In the genomic region with DNA sequence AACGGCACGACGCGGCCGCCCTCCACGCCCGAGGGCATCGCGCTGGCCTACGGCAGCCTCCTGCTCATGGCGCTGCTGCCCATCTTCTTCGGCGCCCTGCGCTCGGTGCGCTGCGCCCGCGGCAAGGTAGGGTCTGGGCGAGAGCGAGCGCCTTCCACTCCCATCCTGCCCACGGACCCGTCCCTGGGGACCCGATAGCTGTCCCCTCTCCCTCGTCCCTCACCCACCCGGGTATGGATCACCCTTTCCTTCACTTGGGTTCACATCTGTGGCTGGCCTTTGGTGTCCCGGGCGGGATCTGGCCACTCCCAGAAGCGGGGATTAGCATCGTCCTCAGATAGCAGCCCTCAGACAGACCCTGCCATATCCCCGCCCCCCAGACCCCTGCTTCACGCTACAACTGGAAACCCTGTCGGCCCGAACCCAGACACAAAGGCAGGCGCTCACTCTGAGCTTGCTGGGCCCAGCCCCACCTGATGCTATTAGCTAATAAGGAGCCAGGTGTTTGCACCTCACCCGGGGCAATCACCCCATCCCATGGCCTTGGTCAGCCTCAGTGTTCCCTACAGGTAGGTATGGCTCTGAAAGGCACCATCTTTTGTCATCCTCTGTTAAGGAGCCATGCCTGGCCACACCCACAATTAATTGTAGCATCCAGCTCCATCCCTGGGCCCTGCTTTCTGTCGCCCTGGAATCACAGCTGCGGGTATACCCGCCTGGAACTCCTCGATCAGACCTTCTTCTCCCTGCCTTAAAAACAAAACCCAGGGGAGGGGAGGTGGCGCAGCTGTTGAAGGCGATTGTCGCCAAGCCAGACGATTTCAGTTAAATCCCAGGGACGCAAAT, we compare ENCODE assay signal across 8 mouse cellular contexts. TPM values are rescaled to one million over a fixed set of nuclear protein-coding genes. Genes with fewer than 3 reads are reported as not detected.
A peak's percentile ranks its signal among the peaks of the same experiment; 100 is the strongest.
DNase-seq lines count a peak whose midpoint lies in the region; ATAC-seq and TF ChIP-seq lines count a peak whose summit lies in the region.

No protein-coding gene starts in this region.

- TF ChIP-seq CTCF in cortical plate, adult 2 months (IDR thresholded peaks at IDR 0.05; ENCODE audit: extremely low read depth, insufficient read depth, low read length): no peak
- TF ChIP-seq CTCF in small intestine, adult 2 months (IDR thresholded peaks at IDR 0.05; ENCODE audit: extremely low read depth, insufficient read length, insufficient replicate concordance, low read depth, low read length): no peak

- TF ChIP-seq POLR2A in cortical plate, adult 2 months (IDR thresholded peaks at IDR 0.05; ENCODE audit: extremely low read depth, insufficient read depth, low read length): no peak
- no peak for TF ChIP-seq POLR2A in small intestine, adult 2 months (IDR thresholded peaks at IDR 0.05; ENCODE audit: low read depth, low read length)

- peak overlapping the region; percentile 97 for H3K9ac ChIP-seq in heart, embryonic 14.5 days (ENCODE audit: low read length)
- H3K9ac ChIP-seq in liver, embryonic 12.5 days: peak overlapping the region; percentile 84

- no peaks in the 10 kb centered on the region for H3K9me3 ChIP-seq in heart, embryonic 10.5 days
- no peaks in the 10 kb centered on the region for H3K9me3 ChIP-seq in heart, embryonic 14.5 days (ENCODE audit: control insufficient read depth, low read length)
- no peaks in the 10 kb centered on the region for H3K9me3 ChIP-seq in liver, embryonic 12.5 days (replicated peaks)

- peaks cover 21% of the 10 kb centered on the region for H3K36me3 ChIP-seq in heart, embryonic 10.5 days
- peaks cover 25% of the 10 kb centered on the region for H3K36me3 ChIP-seq in heart, embryonic 14.5 days (ENCODE audit: control insufficient read depth, insufficient read depth, low read length)
- peaks cover 25% of the 10 kb centered on the region for H3K36me3 ChIP-seq in liver, embryonic 12.5 days
- H3K36me3 ChIP-seq in small intestine, adult 2 months (ENCODE audit: control insufficient read depth, insufficient read depth, low read length): no peaks in the 10 kb centered on the region; the same call in 1 of the 2 replicates

- peak overlapping the region; percentile 89 for H3K4me2 ChIP-seq in heart, embryonic 14.5 days (ENCODE audit: low read length)
- peak overlapping the region; percentile 96 for H3K4me2 ChIP-seq in liver, embryonic 12.5 days

- ATAC-seq in CD4-positive, CD25-positive, alpha-beta regulatory T cell, adult 4 months: peak; percentile 27
- peak; percentile 43; the same call in 1 of the 2 replicates for ATAC-seq in heart, embryonic 14.5 days (ENCODE audit: insufficient number of reproducible peaks, insufficient read depth, low FRiP score, low read depth)
- ATAC-seq in liver, embryonic 12.5 days: peak; percentile 66

- peaks cover 39% of the 10 kb centered on the region for H3K4me1 ChIP-seq in heart, embryonic 10.5 days
- peaks cover 9% of the 10 kb centered on the region for H3K4me1 ChIP-seq in cortical plate, adult 2 months (ENCODE audit: control insufficient read depth, insufficient read depth, low read length)
- peaks cover 15 to 35% of the 10 kb centered on the region in 2 experiments for H3K4me1 ChIP-seq in heart, embryonic 14.5 days (ENCODE audit: control insufficient read depth in 2 of 2, insufficient read depth in 2 of 2, low read length in 2 of 2)
- peaks cover 42% of the 10 kb centered on the region for H3K4me1 ChIP-seq in liver, embryonic 12.5 days
- H3K4me1 ChIP-seq in small intestine, adult 2 months (ENCODE audit: control insufficient read depth, insufficient read depth, insufficient read length, low read length): peaks cover 17% of the 10 kb centered on the region; the same call in 1 of the 2 replicates

- no peaks in the 10 kb centered on the region; the same call in 1 of the 2 replicates for H3K27me3 ChIP-seq in heart, embryonic 10.5 days (ENCODE audit: insufficient read depth, poor library complexity, severe bottlenecking)
- H3K27me3 ChIP-seq in heart, embryonic 14.5 days (ENCODE audit: control insufficient read depth, insufficient read depth, low read length): no peaks in the 10 kb centered on the region
- 0 out of 2 replicates have a peak, but pooled peaks cover 3% of the 10 kb centered on the region for H3K27me3 ChIP-seq in liver, embryonic 12.5 days (replicated peaks)
- no peaks in the 10 kb centered on the region for H3K27me3 ChIP-seq in small intestine, adult 2 months (ENCODE audit: control insufficient read depth, insufficient read depth, low read length)

- H3K27ac ChIP-seq in heart, embryonic 10.5 days: peak overlapping the region; percentile 96
- H3K27ac ChIP-seq in cortical plate, adult 2 months (ENCODE audit: insufficient read depth, low read length): peak overlapping the region; percentile 81; the same call in 1 of the 2 replicates
- H3K27ac ChIP-seq in heart, embryonic 14.5 days (replicated peaks in 1 of 2; ENCODE audit: control insufficient read depth in 1 of 2, insufficient read depth in 1 of 2, low read depth in 2 of 2, low read length in 2 of 2): peak overlapping the region; percentile 88 to 92
- peak overlapping the region; percentile 83 for H3K27ac ChIP-seq in liver, embryonic 12.5 days
- peak overlapping the region; percentile 60 for H3K27ac ChIP-seq in small intestine, adult 2 months (ENCODE audit: insufficient read depth, low read depth, low read length)

- DNase-seq in heart, embryonic 10.5 days (ENCODE audit: low spot score): peak; percentile 84
- DNase-seq in heart, adult 8-10 months (ENCODE audit: low spot score): no peak
- no peak for DNase-seq in left cerebral cortex, adult 11 months (ENCODE audit: low spot score)

- H3K4me3 ChIP-seq in heart, embryonic 10.5 days: peak overlapping the region; percentile 99
- H3K4me3 ChIP-seq in cortical plate, adult 2 months (ENCODE audit: insufficient read depth, low read length): peak overlapping the region; percentile 72
- peak overlapping the region; percentile 84 to 99 for H3K4me3 ChIP-seq in heart, embryonic 14.5 days (ENCODE audit: control insufficient read depth in 1 of 2, insufficient read depth in 1 of 2, low read depth in 1 of 2, low read length in 2 of 2)
- H3K4me3 ChIP-seq in liver, embryonic 12.5 days: peak overlapping the region; percentile 77
- H3K4me3 ChIP-seq in small intestine, adult 2 months (ENCODE audit: low read depth, low read length): peak overlapping the region; percentile 86

- WGBS in heart, embryonic 10.5 days: 1% methylated on average over 46 of the region's 46 CpGs
- 1% methylated on average over 46 of the region's 46 CpGs for WGBS in heart, embryonic 14.5 days
- under 1% methylated on average over 46 of the region's 46 CpGs for WGBS in liver, embryonic 12.5 days (ENCODE audit: insufficient replicate concordance)
- 3% methylated on average over 46 of the region's 46 CpGs for WGBS in small intestine, adult 2 months

RNA-seq across cellular contexts. Expression of a gene that starts 0.6 kb away (rescaled TPM):
- polyA plus RNA-seq in heart, embryonic 10.5 days (2016; fragmentation: Nextera tagmentation; extraction: Ambion mirVana): 84.1 and 103 TPM in 2 replicates
- total RNA-seq in heart, adult 8-10 months (2022): 10 to 100 TPM; 34.4 to 36.3 (median 35.1) TPM
- polyA plus RNA-seq in CD4-positive, CD25-positive, alpha-beta regulatory T cell, adult 4 months (2017; shearing (Covaris generic)): 10 to 100 TPM; 76.1 to 76.2 TPM
- polyA plus RNA-seq in cortical plate, adult 2 months (2012; rRNA removed): 65.9 and 68.4 TPM in 2 replicates
- polyA plus RNA-seq in heart, embryonic 14.5 days (2014; fragmentation: Nextera tagmentation; extraction: Ambion mirVana): 70.6 and 74.6 TPM in 2 replicates
- 57.5 and 59.1 TPM in 2 replicates for polyA plus RNA-seq in liver, embryonic 12.5 days (2016; fragmentation: Nextera tagmentation; extraction: Ambion mirVana)
- 152 and 199 TPM in 2 replicates for polyA plus RNA-seq in small intestine, adult 2 months (2012; rRNA removed)

RNA-seq across cellular contexts. Expression of a gene that starts 17.0 kb away (rescaled TPM):
- polyA plus RNA-seq in heart, embryonic 10.5 days (2016; fragmentation: Nextera tagmentation; extraction: Ambion mirVana): 28.0 and 33.2 TPM in 2 replicates
- total RNA-seq in heart, adult 8-10 months (2022): 10 to 100 TPM; 15.0 to 19.6 (median 16.6) TPM
- polyA plus RNA-seq in CD4-positive, CD25-positive, alpha-beta regulatory T cell, adult 4 months (2017; shearing (Covaris generic)): 1 to 10 TPM; 3.7 to 3.9 TPM
- 20.0 and 21.5 TPM in 2 replicates for polyA plus RNA-seq in cortical plate, adult 2 months (2012; rRNA removed)
- polyA plus RNA-seq in heart, embryonic 14.5 days (2014; fragmentation: Nextera tagmentation; extraction: Ambion mirVana): 20.8 and 25.6 TPM in 2 replicates
- 26.4 and 27.2 TPM in 2 replicates for polyA plus RNA-seq in liver, embryonic 12.5 days (2016; fragmentation: Nextera tagmentation; extraction: Ambion mirVana)
- polyA plus RNA-seq in small intestine, adult 2 months (2012; rRNA removed): 1.3 and 1.7 TPM in 2 replicates

RNA-seq across cellular contexts. Expression of a gene that starts 43.1 kb away (rescaled TPM):
- polyA plus RNA-seq in heart, embryonic 10.5 days (2016; fragmentation: Nextera tagmentation; extraction: Ambion mirVana): 4.9 and 5.1 TPM in 2 replicates
- total RNA-seq in heart, adult 8-10 months (2022): 1 to 10 TPM; 5.1 to 5.6 (median 5.2) TPM
- not detected for polyA plus RNA-seq in CD4-positive, CD25-positive, alpha-beta regulatory T cell, adult 4 months (2017; shearing (Covaris generic))
- 0.78 and 0.90 TPM in 2 replicates for polyA plus RNA-seq in cortical plate, adult 2 months (2012; rRNA removed)
- 13.0 and 13.2 TPM in 2 replicates for polyA plus RNA-seq in heart, embryonic 14.5 days (2014; fragmentation: Nextera tagmentation; extraction: Ambion mirVana)
- 1.3 and 1.4 TPM in 2 replicates for polyA plus RNA-seq in liver, embryonic 12.5 days (2016; fragmentation: Nextera tagmentation; extraction: Ambion mirVana)
- polyA plus RNA-seq in small intestine, adult 2 months (2012; rRNA removed): 3.5 and 4.7 TPM in 2 replicates

RNA-seq across cellular contexts. Expression of a gene that starts 47.0 kb away (rescaled TPM):
- 0.67 TPM in 1 of 2 replicates, not detected in the other for polyA plus RNA-seq in heart, embryonic 10.5 days (2016; fragmentation: Nextera tagmentation; extraction: Ambion mirVana)
- not detected for total RNA-seq in heart, adult 8-10 months (2022)
- polyA plus RNA-seq in CD4-positive, CD25-positive, alpha-beta regulatory T cell, adult 4 months (2017; shearing (Covaris generic)): not detected
- polyA plus RNA-seq in cortical plate, adult 2 months (2012; rRNA removed): not detected in 2 replicates
- 0.94 and 0.95 TPM in 2 replicates for polyA plus RNA-seq in heart, embryonic 14.5 days (2014; fragmentation: Nextera tagmentation; extraction: Ambion mirVana)
- polyA plus RNA-seq in liver, embryonic 12.5 days (2016; fragmentation: Nextera tagmentation; extraction: Ambion mirVana): 0.56 TPM in 1 of 2 replicates, not detected in the other
- polyA plus RNA-seq in small intestine, adult 2 months (2012; rRNA removed): not detected in 2 replicates
